Mouse (Mus musculus): ENCODE data around the gene Nes.
A peak's percentile ranks its signal among the peaks of the same experiment; 100 is the strongest.

Nes gene

GRCm38 (mm10) chr3:88026823-88027222 lies 55.9 kb downstream of the Nes start:
- DNase-seq, result no peak

- DNase-seq, result peak; percentile 22
Measured at GRCm38 (mm10) chr3:88027434-88028186, 56.7 kb downstream of the Nes start, which contains the start of gene Hapln2. TSS of gene Hapln2 (minus strand) at chr3:88027583.

All from liver (tissue).